Mouse (Mus musculus): ENCODE measurements at regions not wholly inside any gene's neighbourhood (a gene's known extent, or its start where the extent isn't known, plus 50 kb on each side); places are given as distances from the start of the nearest gene placed in this dataset.
"Not testable (repeated sequence)": the region's sequence is repeated elsewhere in the genome, so short reads cannot be mapped to it uniquely, and the experiment has no call there.

DNA sequence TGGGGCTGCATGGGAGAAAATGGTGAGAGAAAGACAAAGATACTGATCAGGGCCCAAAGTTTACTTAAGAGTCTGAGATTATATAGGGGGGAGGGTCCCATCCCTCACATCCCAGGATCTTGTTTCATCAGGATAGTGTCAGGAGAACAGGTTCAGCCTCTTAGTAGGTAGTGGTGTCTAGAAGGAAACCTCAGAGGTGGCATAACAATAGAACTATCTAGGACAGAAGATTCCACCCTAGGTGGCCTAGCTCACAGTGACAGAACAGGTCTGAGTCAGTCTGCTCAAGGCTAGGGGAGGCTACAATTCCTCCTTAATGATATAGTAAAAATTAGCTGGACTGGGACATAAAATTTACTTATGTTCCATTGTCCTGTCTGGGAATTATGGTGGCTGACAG is 211.3 kb upstream of the Ngly1 start:
- H3K36me3 ChIP-seq (ENCODE audit: control insufficient read depth, insufficient read depth, low read length) = no peaks in the 10 kb centered on the region
- no peak overlapping the region for H3K4me3 ChIP-seq (ENCODE audit: insufficient read depth, low read depth, low read length)
- no peak for DNase-seq (ENCODE audit: extremely low read depth, low read depth, low spot score)
- no peak overlapping the region for H3K27ac ChIP-seq (replicated peaks; ENCODE audit: insufficient read depth, low read depth, low read length)
- no peak overlapping the region for H3K9ac ChIP-seq (ENCODE audit: low read depth, low read length)
- no peaks in the 10 kb centered on the region for H3K79me2 ChIP-seq (ENCODE audit: control insufficient read depth, insufficient read depth, low read length)
- no peaks in the 10 kb centered on the region for H3K4me1 ChIP-seq (ENCODE audit: control insufficient read depth, insufficient read depth, low read length)
- no peaks in the 10 kb centered on the region for H3K27me3 ChIP-seq (ENCODE audit: control insufficient read depth, insufficient read depth, low read length)
- TF ChIP-seq POLR2A (IDR thresholded peaks at IDR 0.05; ENCODE audit: extremely low read depth, insufficient read depth, low read length) (no peak), CTCF (IDR thresholded peaks at IDR 0.05; ENCODE audit: low read depth, low read length) (no peak)

DNA sequence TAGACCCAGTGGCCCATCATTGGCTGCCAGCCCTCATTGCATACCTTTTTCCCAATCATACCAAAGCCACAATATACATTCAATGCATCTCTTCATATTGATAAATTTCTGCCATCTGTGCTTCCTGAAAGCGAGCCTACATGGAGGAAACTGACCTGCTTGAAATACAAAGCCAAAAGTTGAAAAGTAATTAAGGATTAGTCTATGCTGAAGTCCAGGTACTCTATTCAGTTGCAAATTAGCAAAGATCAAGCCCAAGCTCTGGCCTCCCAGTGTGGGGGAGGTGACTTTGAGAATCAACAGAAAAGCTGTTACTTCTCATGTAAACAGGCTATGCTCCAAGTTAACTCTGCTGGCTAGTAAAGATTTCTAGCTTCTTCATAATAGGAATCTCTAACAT is 210.7 kb upstream of the Ngly1 start:
- Histone ChIP-seq H3K36me3 (ENCODE audit: control insufficient read depth, insufficient read depth, low read length) (no peaks in the 10 kb centered on the region), H3K9ac (ENCODE audit: low read depth, low read length) (no peak overlapping the region), H3K4me3 (ENCODE audit: insufficient read depth, low read depth, low read length) (no peak overlapping the region), H3K79me2 (ENCODE audit: control insufficient read depth, insufficient read depth, low read length) (no peaks in the 10 kb centered on the region), H3K27ac (replicated peaks; ENCODE audit: insufficient read depth, low read depth, low read length) (no peak overlapping the region), H3K4me1 (ENCODE audit: control insufficient read depth, insufficient read depth, low read length) (no peaks in the 10 kb centered on the region), H3K27me3 (ENCODE audit: control insufficient read depth, insufficient read depth, low read length) (no peaks in the 10 kb centered on the region)
- 67% methylated on average over 1 of the region's 1 CpGs for WGBS
- no peak for TF ChIP-seq CTCF (IDR thresholded peaks at IDR 0.05; ENCODE audit: low read depth, low read length)
- TF ChIP-seq POLR2A (IDR thresholded peaks at IDR 0.05; ENCODE audit: extremely low read depth, insufficient read depth, low read length) = no peak
- no peak for DNase-seq (ENCODE audit: extremely low read depth, low read depth, low spot score)

DNA sequence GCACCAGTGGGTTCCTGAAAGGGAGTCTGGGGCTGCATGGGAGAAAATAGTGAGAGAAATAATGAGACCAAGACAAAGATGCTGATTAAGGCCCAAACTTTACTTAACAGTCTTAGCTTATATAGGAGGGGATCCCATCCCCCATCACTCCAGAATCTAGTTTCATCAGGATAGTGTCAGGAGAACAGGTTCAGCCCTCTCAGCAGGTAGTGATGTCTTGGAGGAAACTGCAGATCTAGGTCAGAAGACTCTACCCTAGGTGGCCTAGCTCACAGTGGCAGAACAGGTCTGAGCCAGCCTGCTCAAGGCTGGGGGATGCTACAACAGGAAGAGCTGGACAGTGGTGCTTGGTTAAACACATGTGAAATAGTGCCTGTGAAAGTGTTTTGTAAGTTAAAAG is 204.6 kb upstream of the Ngly1 start:
- TF ChIP-seq POLR2A (IDR thresholded peaks at IDR 0.05; ENCODE audit: extremely low read depth, insufficient read depth, low read length) (no peak), CTCF (IDR thresholded peaks at IDR 0.05; ENCODE audit: low read depth, low read length) (no peak)

DNA sequence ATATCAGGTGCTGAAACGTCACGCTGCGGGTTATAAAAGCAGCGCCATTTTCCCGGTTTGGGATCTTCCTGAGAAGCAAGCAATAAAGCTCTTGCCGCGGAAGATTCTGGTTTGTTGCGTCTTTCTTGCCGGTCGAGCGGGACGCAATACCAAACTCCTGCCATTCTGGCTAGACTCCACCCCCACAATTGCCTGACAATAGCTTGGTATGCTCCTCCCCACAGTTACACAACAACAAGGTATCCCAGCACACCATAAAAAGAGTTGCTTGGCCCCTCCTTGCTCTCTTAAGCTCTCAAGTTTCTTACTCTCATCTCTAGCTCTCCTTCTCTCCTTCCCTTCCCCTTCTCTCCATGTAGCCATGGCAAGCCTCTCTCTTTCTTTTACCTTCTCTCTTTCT is 176.5 kb upstream of the Ngly1 start:
- WGBS = 97% methylated on average over 7 of the region's 12 CpGs

More for the DNA sequence above, 204.6 kb upstream of the Ngly1 start:
- Histone ChIP-seq H3K27me3 (ENCODE audit: control insufficient read depth, insufficient read depth, low read length) (no peaks in the 10 kb centered on the region), H3K36me3 (ENCODE audit: control insufficient read depth, insufficient read depth, low read length) (no peaks in the 10 kb centered on the region), H3K27ac (replicated peaks; ENCODE audit: insufficient read depth, low read depth, low read length) (no peak overlapping the region), H3K79me2 (ENCODE audit: control insufficient read depth, insufficient read depth, low read length) (no peaks in the 10 kb centered on the region), H3K4me3 (ENCODE audit: insufficient read depth, low read depth, low read length) (no peak overlapping the region), H3K9ac (ENCODE audit: low read depth, low read length) (no peak overlapping the region), H3K4me1 (ENCODE audit: control insufficient read depth, insufficient read depth, low read length) (no peaks in the 10 kb centered on the region)
- no peak for DNase-seq (ENCODE audit: extremely low read depth, low read depth, low spot score)

DNA sequence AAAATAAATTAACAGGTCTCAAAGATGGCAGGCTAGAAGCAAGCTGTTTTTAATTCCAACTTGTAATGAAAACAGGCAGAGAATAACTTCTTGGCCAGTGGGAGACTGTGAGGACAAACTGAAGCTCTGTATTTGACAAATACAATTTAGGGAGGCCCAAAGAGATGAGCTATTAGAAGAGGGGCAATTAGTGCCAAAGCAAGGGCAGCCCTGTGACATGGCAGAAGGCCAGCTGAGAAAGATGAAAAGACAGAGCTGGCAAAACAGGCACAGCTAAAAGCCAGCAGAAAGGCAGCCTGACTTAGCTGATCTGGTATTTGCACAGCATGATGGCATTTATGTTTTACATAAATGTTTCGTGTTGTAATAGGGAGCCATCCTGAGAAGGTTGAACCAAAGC is 175.0 kb upstream of the Ngly1 start:
- Histone ChIP-seq H3K9ac (ENCODE audit: low read depth, low read length) (no peak overlapping the region), H3K36me3 (ENCODE audit: control insufficient read depth, insufficient read depth, low read length) (no peaks in the 10 kb centered on the region), H3K27me3 (ENCODE audit: control insufficient read depth, insufficient read depth, low read length) (no peaks in the 10 kb centered on the region), H3K4me3 (ENCODE audit: insufficient read depth, low read depth, low read length) (no peak overlapping the region), H3K4me1 (ENCODE audit: control insufficient read depth, insufficient read depth, low read length) (no peaks in the 10 kb centered on the region), H3K27ac (replicated peaks; ENCODE audit: insufficient read depth, low read depth, low read length) (no peak overlapping the region), H3K79me2 (ENCODE audit: control insufficient read depth, insufficient read depth, low read length) (no peaks in the 10 kb centered on the region)
- no peak for DNase-seq (ENCODE audit: extremely low read depth, low read depth, low spot score)
- TF ChIP-seq POLR2A (IDR thresholded peaks at IDR 0.05; ENCODE audit: extremely low read depth, insufficient read depth, low read length) (no peak), CTCF (IDR thresholded peaks at IDR 0.05; ENCODE audit: low read depth, low read length) (no peak)
- WGBS = 67% methylated on average over 1 of the region's 1 CpGs

More for the DNA sequence above, 176.5 kb upstream of the Ngly1 start:
- H3K4me1 ChIP-seq (ENCODE audit: control insufficient read depth, insufficient read depth, low read length); DNase-seq (ENCODE audit: extremely low read depth, low read depth, low spot score); H3K4me3 ChIP-seq (ENCODE audit: insufficient read depth, low read depth, low read length); H3K27ac ChIP-seq (replicated peaks; ENCODE audit: insufficient read depth, low read depth, low read length); H3K79me2 ChIP-seq (ENCODE audit: control insufficient read depth, insufficient read depth, low read length); H3K27me3 ChIP-seq (ENCODE audit: control insufficient read depth, insufficient read depth, low read length); H3K9ac ChIP-seq (ENCODE audit: low read depth, low read length); H3K36me3 ChIP-seq (ENCODE audit: control insufficient read depth, insufficient read depth, low read length): not testable (repeated sequence)

DNA sequence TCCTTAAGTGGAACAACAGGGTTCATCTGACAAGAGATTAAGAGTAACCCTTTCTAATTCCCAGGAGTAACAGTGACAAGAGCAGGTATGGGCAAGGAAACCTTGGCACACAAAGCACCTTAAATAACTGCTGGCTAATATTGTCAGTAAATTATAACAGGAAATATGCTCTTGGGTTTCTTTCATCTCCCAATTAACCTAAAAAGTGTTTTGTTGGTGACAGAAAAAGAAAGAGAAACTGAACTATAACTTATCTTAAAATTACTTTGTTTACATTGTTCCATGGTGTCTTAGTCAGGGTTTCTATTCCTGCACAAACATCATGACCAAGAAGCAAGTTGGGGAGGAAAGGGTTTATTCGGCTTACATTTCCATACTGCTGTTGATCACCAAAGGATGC is 170.0 kb upstream of the Ngly1 start:
- Histone ChIP-seq H3K4me1 (ENCODE audit: control insufficient read depth, insufficient read depth, low read length) (no peaks in the 10 kb centered on the region), H3K9ac (ENCODE audit: low read depth, low read length) (no peak overlapping the region), H3K36me3 (ENCODE audit: control insufficient read depth, insufficient read depth, low read length) (no peaks in the 10 kb centered on the region), H3K4me3 (ENCODE audit: insufficient read depth, low read depth, low read length) (no peak overlapping the region), H3K79me2 (ENCODE audit: control insufficient read depth, insufficient read depth, low read length) (no peaks in the 10 kb centered on the region), H3K27ac (replicated peaks; ENCODE audit: insufficient read depth, low read depth, low read length) (no peak overlapping the region), H3K27me3 (ENCODE audit: control insufficient read depth, insufficient read depth, low read length) (no peaks in the 10 kb centered on the region)
- WGBS = 95% methylated on average over 1 of the region's 1 CpGs
- DNase-seq (ENCODE audit: extremely low read depth, low read depth, low spot score) = no peak
- no peak for TF ChIP-seq CTCF (IDR thresholded peaks at IDR 0.05; ENCODE audit: low read depth, low read length)
- TF ChIP-seq POLR2A (IDR thresholded peaks at IDR 0.05; ENCODE audit: extremely low read depth, insufficient read depth, low read length) = no peak

DNA sequence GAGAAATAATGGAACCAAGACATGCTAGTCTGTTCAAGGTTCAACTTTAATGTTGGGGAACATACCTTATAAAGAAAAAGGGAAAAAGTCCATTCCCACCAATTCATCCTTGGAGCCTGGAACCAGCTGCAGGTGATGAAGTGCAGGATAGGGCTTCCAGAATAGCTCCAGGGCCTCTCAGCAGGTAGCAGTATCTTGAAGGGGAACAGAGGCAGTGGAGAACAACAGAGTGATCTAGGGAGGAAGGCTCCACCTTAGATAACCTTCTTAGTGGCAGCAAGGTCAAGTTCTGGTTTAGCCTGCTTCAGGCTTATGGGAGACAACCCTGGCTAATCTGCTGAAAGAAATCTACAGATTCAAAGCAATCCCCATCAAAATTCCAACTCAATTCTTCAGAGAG is 161.8 kb upstream of the Ngly1 start:
- H3K4me3 ChIP-seq (ENCODE audit: insufficient read depth, low read depth, low read length); H3K27ac ChIP-seq (replicated peaks; ENCODE audit: insufficient read depth, low read depth, low read length); H3K4me1 ChIP-seq (ENCODE audit: control insufficient read depth, insufficient read depth, low read length); H3K9ac ChIP-seq (ENCODE audit: low read depth, low read length); H3K27me3 ChIP-seq (ENCODE audit: control insufficient read depth, insufficient read depth, low read length); H3K79me2 ChIP-seq (ENCODE audit: control insufficient read depth, insufficient read depth, low read length); H3K36me3 ChIP-seq (ENCODE audit: control insufficient read depth, insufficient read depth, low read length); DNase-seq (ENCODE audit: extremely low read depth, low read depth, low spot score): not testable (repeated sequence)

Measured in liver, adult 2 months (tissue).